Mouse (Mus musculus) intestine, embryonic 14.5 days (tissue): ENCODE results near the gene Rasal2. TPM values are rescaled to one million over a fixed set of nuclear protein-coding genes. Genes with fewer than 3 reads are reported as not detected.

Experiments
- ATAC-seq: fragments of 200-750 bp; cut with Nextera tagmentation; replicated peaks from 2 replicates; pipeline ENCODE4 v1.8.0; 2017; ENCODE audit warnings: low read depth, moderate number of reproducible peaks, moderate TSS enrichment, moderate library complexity; ENCODE audit not compliant: low FRiP score, low TSS enrichment
- DNase-seq: peaks from one replicate; pipeline ENCODE4 v3.0.0-alpha.2; 2018; ENCODE audit warnings: low spot score
- H3K27ac ChIP-seq: fragments of 300-500 bp; sonication (generic); 2 replicates; pipeline ENCODE4 v1.5.1; 2014; ENCODE audit warnings: low read depth, mild to moderate bottlenecking, control low read depth
- H3K27me3 ChIP-seq: fragments of 300-500 bp; sonication (generic); replicated peaks from 2 replicates; pipeline ENCODE4 v1.6.1; 2014; ENCODE audit warnings: low read length, control low read depth; ENCODE audit not compliant: control insufficient read depth, insufficient read depth
- H3K36me3 ChIP-seq: fragments of 300-500 bp; sonication (generic); 2 replicates; pipeline ENCODE4 v1.6.1; 2014; ENCODE audit warnings: low read length, control low read depth; ENCODE audit not compliant: control insufficient read depth, insufficient read depth
- H3K4me1 ChIP-seq: fragments of 300-500 bp; sonication (generic); replicated peaks from 2 replicates; pipeline ENCODE4 v1.6.1; 2014; ENCODE audit warnings: low read length, control low read depth, mixed read lengths; ENCODE audit not compliant: control insufficient read depth, insufficient read depth
- H3K4me2 ChIP-seq: fragments of 300-500 bp; sonication (generic); 2 replicates; pipeline ENCODE4 v1.6.1; 2014; ENCODE audit warnings: low read length
- H3K4me3 ChIP-seq: fragments of 300-500 bp; sonication (generic); 2 replicates; pipeline ENCODE4 v1.5.1; 2014; ENCODE audit warnings: low read depth, low read length, control low read depth, mixed read lengths
- H3K9ac ChIP-seq: fragments of 300-500 bp; sonication (generic); 2 replicates; pipeline ENCODE4 v1.6.1; 2014; ENCODE audit warnings: mild to moderate bottlenecking, low read length
- H3K9me3 ChIP-seq: fragments of 300-500 bp; sonication (generic); 2 replicates; pipeline ENCODE4 v1.6.1; 2016; ENCODE audit warnings: low read length, control low read depth; ENCODE audit not compliant: control insufficient read depth
- WGBS: fragments of 180-500 bp; shearing (Covaris S2); extraction: QIAGEN DNeasy Blood & Tissue Kit; methylation state at CpG from one replicate; pipeline ENCODE4 v1.1.7; 2014; 5-methylcytosine and 5-hydroxymethylcytosine counted together
- polyA plus RNA-seq: library from polyadenylated mRNA; unstranded; fragments of >200 nt; fragmentation: Nextera tagmentation; extraction: Ambion mirVana; gene quantifications from 2 replicates; pipeline ENCODE4 v1.2.1, GENCODE M21; 2014

Rasal2 gene
- polyA plus RNA-seq, 1 experiment from 2014 or later, result 8.3 TPM

GRCm38 (mm10) chr1:157086097-157086994, 326.0 kb downstream of the Rasal2 start:
- Histone ChIP-seq H3K4me3 (peak overlapping the region; percentile 40), H3K27ac (no peak overlapping the region), H3K36me3 (no peaks in the 10 kb centered on the region), H3K9ac (peak overlapping the region; percentile 40), H3K27me3 (no peaks in the 10 kb centered on the region), H3K4me2 (peak overlapping the region; percentile 68), H3K9me3 (no peaks in the 10 kb centered on the region), H3K4me1 (peaks cover 7% of the 10 kb centered on the region)
- WGBS, result 12% methylated on average over 25 of the region's 25 CpGs
- ATAC-seq, result no peak
- peak; percentile 87 for DNase-seq

Other genes starting within 250 kb of the Rasal2 start
- gene Cryzl2, start 46.0 kb upstream of the Rasal2 start, polyA plus RNA-seq, result 12.6 and 14.6 TPM in 2 replicates
- gene Sec16b, start 94.1 kb upstream of the Rasal2 start, polyA plus RNA-seq, result 6.7 and 7.8 TPM in 2 replicates